Mouse (Mus musculus): ENCODE measurements at regions not wholly inside any gene's neighbourhood (a gene's known extent, or its start where the extent isn't known, plus 50 kb on each side); places are given as distances from the start of the nearest gene placed in this dataset.

GRCm38 (mm10) chr8:26504319-26505035 is 385.1 kb downstream of the Gm45692 start:
- WGBS, result 18% methylated on average over 16 of the region's 16 CpGs
- ATAC-seq (ENCODE audit: insufficient number of reproducible peaks, insufficient read depth, low FRiP score, low read depth), result no peak
- H3K27ac ChIP-seq (ENCODE audit: low read length), result no peak overlapping the region

GRCm38 (mm10) chr8:26507611-26508070 is 388.3 kb downstream of the Gm45692 start:
- Histone ChIP-seq H3K9ac (replicated peaks; ENCODE audit: low read depth, low read length) (no peak overlapping the region), H3K36me3 (ENCODE audit: control insufficient read depth, insufficient read depth, low read length) (no peaks in the 10 kb centered on the region), H3K4me1 (ENCODE audit: control insufficient read depth, insufficient read depth, low read length) (no peaks in the 10 kb centered on the region), H3K4me2 (replicated peaks; ENCODE audit: low read depth, low read length) (no peak overlapping the region), H3K27ac (ENCODE audit: low read length) (no peak overlapping the region), H3K27me3 (ENCODE audit: control insufficient read depth, insufficient read depth, low read length) (no peaks in the 10 kb centered on the region), H3K9me3 (ENCODE audit: control insufficient read depth, low read depth, low read length) (no peaks in the 10 kb centered on the region), H3K4me3 (ENCODE audit: low read depth, low read length) (no peak overlapping the region)
- WGBS, result 21% methylated on average over 12 of the region's 12 CpGs
- ATAC-seq (ENCODE audit: insufficient number of reproducible peaks, insufficient read depth, low FRiP score, low read depth), result no peak

More at GRCm38 (mm10) chr8:26504319-26505035, 385.1 kb downstream of the Gm45692 start:
- H3K9ac ChIP-seq (replicated peaks; ENCODE audit: low read depth, low read length), result no peak overlapping the region
- H3K36me3 ChIP-seq (ENCODE audit: control insufficient read depth, insufficient read depth, low read length), result no peaks in the 10 kb centered on the region
- no peak overlapping the region for H3K4me3 ChIP-seq (ENCODE audit: low read depth, low read length)
- H3K9me3 ChIP-seq (ENCODE audit: control insufficient read depth, low read depth, low read length), result no peaks in the 10 kb centered on the region
- 0 out of 2 replicates have a peak, but pooled peaks cover 8% of the 10 kb centered on the region for H3K4me1 ChIP-seq (ENCODE audit: control insufficient read depth, insufficient read depth, low read length)
- H3K4me2 ChIP-seq (replicated peaks; ENCODE audit: low read depth, low read length), result no peak overlapping the region; the same call in 1 of the 2 replicates
- no peaks in the 10 kb centered on the region for H3K27me3 ChIP-seq (ENCODE audit: control insufficient read depth, insufficient read depth, low read length)

- ATAC-seq (ENCODE audit: insufficient number of reproducible peaks, insufficient read depth, low FRiP score, low read depth), result no peak
- H3K36me3 ChIP-seq (ENCODE audit: control insufficient read depth, insufficient read depth, low read length), result no peaks in the 10 kb centered on the region
- WGBS, result 55% methylated on average over 3 of the region's 3 CpGs
These were observed 389.9 kb downstream of the Gm45692 start for GRCm38 (mm10) chr8:26509254-26509653.

GRCm38 (mm10) chr8:26513001-26513400 is 393.7 kb downstream of the Gm45692 start:
- H3K9me3 ChIP-seq (ENCODE audit: control insufficient read depth, low read depth, low read length), result no peaks in the 10 kb centered on the region
- no peaks in the 10 kb centered on the region for H3K27me3 ChIP-seq (ENCODE audit: control insufficient read depth, insufficient read depth, low read length)
- H3K4me2 ChIP-seq (replicated peaks; ENCODE audit: low read depth, low read length), result no peak overlapping the region
- H3K36me3 ChIP-seq (ENCODE audit: control insufficient read depth, insufficient read depth, low read length), result no peaks in the 10 kb centered on the region
- H3K4me1 ChIP-seq (ENCODE audit: control insufficient read depth, insufficient read depth, low read length), result no peaks in the 10 kb centered on the region
- no peak overlapping the region for H3K4me3 ChIP-seq (ENCODE audit: low read depth, low read length)
- ATAC-seq (ENCODE audit: insufficient number of reproducible peaks, insufficient read depth, low FRiP score, low read depth), result no peak
- 77% methylated on average over 7 of the region's 7 CpGs for WGBS
- no peak overlapping the region for H3K27ac ChIP-seq (ENCODE audit: low read length)
- no peak overlapping the region for H3K9ac ChIP-seq (replicated peaks; ENCODE audit: low read depth, low read length)

More at GRCm38 (mm10) chr8:26509254-26509653, 389.9 kb downstream of the Gm45692 start:
- H3K4me3 ChIP-seq (ENCODE audit: low read depth, low read length), result no peak overlapping the region
- H3K4me2 ChIP-seq (replicated peaks; ENCODE audit: low read depth, low read length), result no peak overlapping the region
- H3K27me3 ChIP-seq (ENCODE audit: control insufficient read depth, insufficient read depth, low read length), result no peaks in the 10 kb centered on the region
- no peaks in the 10 kb centered on the region for H3K4me1 ChIP-seq (ENCODE audit: control insufficient read depth, insufficient read depth, low read length)
- H3K9ac ChIP-seq (replicated peaks; ENCODE audit: low read depth, low read length), result no peak overlapping the region
- no peak overlapping the region for H3K27ac ChIP-seq (ENCODE audit: low read length)
- no peaks in the 10 kb centered on the region for H3K9me3 ChIP-seq (ENCODE audit: control insufficient read depth, low read depth, low read length)

- no peak overlapping the region for H3K4me3 ChIP-seq (ENCODE audit: low read depth, low read length)
- no peak overlapping the region for H3K27ac ChIP-seq (ENCODE audit: low read length)
- WGBS, result 91% methylated on average over 2 of the region's 2 CpGs
- H3K9ac ChIP-seq (replicated peaks; ENCODE audit: low read depth, low read length), result no peak overlapping the region
- no peak for ATAC-seq (ENCODE audit: insufficient number of reproducible peaks, insufficient read depth, low FRiP score, low read depth)
- H3K4me1 ChIP-seq (ENCODE audit: control insufficient read depth, insufficient read depth, low read length), result peaks cover 5% of the 10 kb centered on the region; the same call in 1 of the 2 replicates
- no peaks in the 10 kb centered on the region for H3K27me3 ChIP-seq (ENCODE audit: control insufficient read depth, insufficient read depth, low read length)
- no peaks in the 10 kb centered on the region for H3K36me3 ChIP-seq (ENCODE audit: control insufficient read depth, insufficient read depth, low read length)
- H3K4me2 ChIP-seq (replicated peaks; ENCODE audit: low read depth, low read length), result no peak overlapping the region
- H3K9me3 ChIP-seq (ENCODE audit: control insufficient read depth, low read depth, low read length), result no peaks in the 10 kb centered on the region
These were observed 404.9 kb downstream of the Gm45692 start for GRCm38 (mm10) chr8:26524237-26524636.

GRCm38 (mm10) chr8:26526474-26527185 is 407.3 kb downstream of the Gm45692 start:
- ATAC-seq (ENCODE audit: insufficient number of reproducible peaks, insufficient read depth, low FRiP score, low read depth), result no peak
- 21% methylated on average over 10 of the region's 10 CpGs for WGBS

GRCm38 (mm10) chr8:26527186-26527580 is 407.8 kb downstream of the Gm45692 start:
- ATAC-seq (ENCODE audit: insufficient number of reproducible peaks, insufficient read depth, low FRiP score, low read depth), result no peak

More at GRCm38 (mm10) chr8:26526474-26527185, 407.3 kb downstream of the Gm45692 start:
- no peaks in the 10 kb centered on the region for H3K36me3 ChIP-seq (ENCODE audit: control insufficient read depth, insufficient read depth, low read length)
- no peak overlapping the region for H3K9ac ChIP-seq (replicated peaks; ENCODE audit: low read depth, low read length)
- peaks cover 5% of the 10 kb centered on the region; the same call in 1 of the 2 replicates for H3K4me1 ChIP-seq (ENCODE audit: control insufficient read depth, insufficient read depth, low read length)
- no peak overlapping the region for H3K27ac ChIP-seq (ENCODE audit: low read length)
- H3K4me3 ChIP-seq (ENCODE audit: low read depth, low read length), result no peak overlapping the region
- no peaks in the 10 kb centered on the region for H3K27me3 ChIP-seq (ENCODE audit: control insufficient read depth, insufficient read depth, low read length)
- no peak overlapping the region for H3K4me2 ChIP-seq (replicated peaks; ENCODE audit: low read depth, low read length)
- no peaks in the 10 kb centered on the region for H3K9me3 ChIP-seq (ENCODE audit: control insufficient read depth, low read depth, low read length)

GRCm38 (mm10) chr8:26529921-26530320 is 410.6 kb downstream of the Gm45692 start:
- no peaks in the 10 kb centered on the region for H3K36me3 ChIP-seq (ENCODE audit: control insufficient read depth, insufficient read depth, low read length)
- no peak for ATAC-seq (ENCODE audit: insufficient number of reproducible peaks, insufficient read depth, low FRiP score, low read depth)
- peaks cover 5% of the 10 kb centered on the region; the same call in 1 of the 2 replicates for H3K4me1 ChIP-seq (ENCODE audit: control insufficient read depth, insufficient read depth, low read length)
- no peak overlapping the region for H3K4me3 ChIP-seq (ENCODE audit: low read depth, low read length)
- H3K9ac ChIP-seq (replicated peaks; ENCODE audit: low read depth, low read length), result no peak overlapping the region
- no peaks in the 10 kb centered on the region for H3K9me3 ChIP-seq (ENCODE audit: control insufficient read depth, low read depth, low read length)
- no peak overlapping the region for H3K4me2 ChIP-seq (replicated peaks; ENCODE audit: low read depth, low read length)
- no peak overlapping the region for H3K27ac ChIP-seq (ENCODE audit: low read length)
- H3K27me3 ChIP-seq (ENCODE audit: control insufficient read depth, insufficient read depth, low read length), result no peaks in the 10 kb centered on the region
- WGBS, result 27% methylated on average over 8 of the region's 8 CpGs

More at GRCm38 (mm10) chr8:26527186-26527580, 407.8 kb downstream of the Gm45692 start:
- Histone ChIP-seq H3K4me1 (ENCODE audit: control insufficient read depth, insufficient read depth, low read length) (peaks cover 5% of the 10 kb centered on the region; the same call in 1 of the 2 replicates), H3K9ac (replicated peaks; ENCODE audit: low read depth, low read length) (no peak overlapping the region), H3K36me3 (ENCODE audit: control insufficient read depth, insufficient read depth, low read length) (no peaks in the 10 kb centered on the region), H3K27me3 (ENCODE audit: control insufficient read depth, insufficient read depth, low read length) (no peaks in the 10 kb centered on the region), H3K9me3 (ENCODE audit: control insufficient read depth, low read depth, low read length) (no peaks in the 10 kb centered on the region), H3K4me2 (replicated peaks; ENCODE audit: low read depth, low read length) (no peak overlapping the region), H3K4me3 (ENCODE audit: low read depth, low read length) (no peak overlapping the region), H3K27ac (ENCODE audit: low read length) (no peak overlapping the region)
- 41% methylated on average over 5 of the region's 5 CpGs for WGBS

All from stomach, embryonic 14.5 days (tissue).